Mouse (Mus musculus) forelimb bud, embryonic 11.5 days (tissue): ENCODE data around the gene Acsm4.
A peak's percentile ranks its signal among the peaks of the same experiment; 100 is the strongest.
"Not testable (repeated sequence)": the region's sequence is repeated elsewhere in the genome, so short reads cannot be mapped to it uniquely, and the experiment has no call there.

Source experiments
- DNase-seq: peaks from one replicate; pipeline ENCODE4 v3.0.0-alpha.2; 2012; ENCODE audit warnings: low read depth, low spot score

Acsm4 gene

DNA sequence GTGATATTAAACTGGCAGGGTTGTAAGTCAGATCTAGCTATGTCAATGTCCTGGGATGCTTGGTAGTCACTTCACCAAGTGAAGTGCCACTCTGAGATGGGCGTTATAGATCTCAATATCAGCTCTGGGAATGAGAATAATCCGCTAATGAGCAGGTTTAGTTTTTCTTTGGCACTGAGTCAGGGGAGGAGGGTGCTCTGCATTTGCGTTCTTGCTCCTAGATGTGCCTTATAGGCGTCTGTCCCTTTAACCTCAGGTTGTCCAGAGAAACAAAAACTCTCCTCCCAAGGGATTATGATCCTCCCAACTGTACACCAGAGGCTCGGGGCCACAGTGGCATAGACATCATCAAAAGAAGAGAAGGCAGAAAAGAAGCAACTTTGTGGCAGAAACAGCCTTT is at the start of gene Acsm4:
Acsm4 (plus strand) TSS at position 301 of the 400 bp plus-strand sequence.
- no peak for DNase-seq

- no peak for DNase-seq
These were observed 47.5 kb upstream of the Acsm4 start for GRCm38 (mm10) chr7:119642307-119642706.

DNA sequence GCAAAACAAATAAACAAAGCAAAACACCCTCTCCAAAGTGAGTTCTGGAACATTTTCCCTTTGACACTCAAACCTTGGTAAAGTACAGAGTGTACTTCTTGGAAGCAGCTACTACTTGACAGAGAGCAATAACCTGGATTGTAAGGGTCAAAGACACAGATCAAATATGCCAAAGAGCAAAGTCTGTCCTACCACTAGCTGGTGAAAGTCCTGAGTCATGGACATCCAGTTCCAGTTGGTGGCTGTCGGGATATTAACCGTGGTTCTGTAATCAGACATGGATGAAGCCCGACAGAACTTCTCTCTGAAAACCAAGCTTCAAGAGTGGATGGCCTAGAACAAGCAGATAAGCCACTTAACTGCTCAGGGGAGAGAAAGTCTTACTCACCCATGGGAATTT is 21.9 kb upstream of the Acsm4 start:
- DNase-seq: no peak

- no peak for DNase-seq
These were observed 19.4 kb upstream of the Acsm4 start for GRCm38 (mm10) chr7:119670395-119670794.

DNA sequence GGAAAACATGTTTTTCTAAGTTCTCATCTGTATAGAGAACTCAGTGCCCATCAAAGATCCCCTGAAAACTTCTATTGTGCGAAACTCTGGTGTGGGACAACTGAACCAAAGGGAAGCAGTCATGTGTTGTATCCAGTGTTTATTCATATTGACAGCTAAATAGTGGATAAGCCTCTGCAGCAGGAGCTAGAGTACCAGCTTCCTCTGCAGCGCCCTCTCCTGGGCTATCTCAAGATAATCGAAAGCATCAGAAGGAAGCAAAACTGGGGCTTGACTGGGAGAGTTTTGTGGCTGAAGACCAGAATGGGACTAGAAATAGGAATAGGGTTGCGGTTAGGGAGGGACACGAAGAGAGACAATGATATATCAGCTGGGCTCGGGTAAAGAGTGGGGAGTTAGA is 18.9 kb upstream of the Acsm4 start:
- no peak for DNase-seq

- peak; percentile 75 for DNase-seq
These were observed 16.4 kb upstream of the Acsm4 start for GRCm38 (mm10) chr7:119673465-119673864.

DNA sequence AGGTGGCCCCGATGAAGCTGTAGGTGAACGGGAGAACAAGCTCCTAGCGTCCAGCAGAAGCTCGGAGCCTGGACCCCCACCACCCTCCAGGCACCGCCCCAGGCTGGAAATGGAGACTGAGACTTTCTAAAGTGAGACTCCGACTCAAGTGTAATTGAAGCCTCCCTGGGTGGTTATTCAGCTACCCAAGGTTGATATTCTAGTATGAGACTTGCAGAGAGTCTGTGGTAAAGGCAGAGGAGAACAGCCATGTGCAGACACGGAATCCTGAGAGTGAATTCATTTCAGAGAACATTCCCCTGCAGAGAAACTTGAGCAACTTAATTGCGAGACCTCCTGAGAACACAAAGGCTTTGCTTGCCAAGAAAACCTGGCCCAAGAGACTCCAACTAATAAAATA is 9.7 kb upstream of the Acsm4 start:
- DNase-seq: no peak

GRCm38 (mm10) chr7:119682699-119683098 is 7.1 kb upstream of the Acsm4 start:
- DNase-seq: no peak

DNA sequence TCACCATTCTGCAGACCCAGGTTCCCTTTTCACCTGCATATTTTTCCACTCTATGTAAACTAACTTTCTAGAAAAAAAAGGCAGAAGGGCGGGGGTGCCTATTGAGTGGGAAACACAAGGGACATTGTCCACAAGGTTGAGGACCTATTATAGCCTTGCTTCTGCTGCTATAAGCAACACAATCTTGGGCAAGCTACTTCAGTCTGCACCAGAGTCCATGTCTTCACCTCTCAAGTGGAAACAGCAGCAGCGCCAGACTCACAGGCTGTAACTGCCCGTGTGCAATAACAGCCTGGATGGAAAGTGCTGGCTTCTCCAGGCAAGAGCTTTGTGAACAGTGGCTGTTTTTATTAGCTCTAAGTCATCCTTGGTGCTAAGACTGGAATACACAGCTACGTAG is 2.5 kb downstream of the Acsm4 start:
- no peak for DNase-seq

- no peak for DNase-seq
These were observed 5.1 kb downstream of the Acsm4 start for GRCm38 (mm10) chr7:119694926-119695325.

DNA sequence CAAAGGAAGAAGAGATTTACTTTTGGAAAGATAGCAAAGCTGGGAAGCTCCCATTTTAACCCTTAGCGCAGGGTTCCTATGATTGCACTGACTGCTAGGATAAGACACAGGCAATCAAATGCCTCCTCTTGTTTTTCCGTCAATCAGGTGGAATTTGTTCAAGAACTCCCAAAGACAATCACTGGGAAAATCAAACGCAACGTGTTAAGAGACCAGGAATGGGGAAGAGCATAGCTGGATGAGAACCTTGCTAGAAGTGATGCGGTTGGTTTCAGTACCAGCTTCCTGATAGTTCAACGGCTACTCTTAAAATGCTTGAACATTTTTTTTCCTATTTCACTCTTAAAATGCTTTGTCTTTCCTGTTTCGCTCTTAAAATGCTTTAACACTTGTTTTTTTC is 24.3 kb downstream of the Acsm4 start:
- no peak for DNase-seq

DNA sequence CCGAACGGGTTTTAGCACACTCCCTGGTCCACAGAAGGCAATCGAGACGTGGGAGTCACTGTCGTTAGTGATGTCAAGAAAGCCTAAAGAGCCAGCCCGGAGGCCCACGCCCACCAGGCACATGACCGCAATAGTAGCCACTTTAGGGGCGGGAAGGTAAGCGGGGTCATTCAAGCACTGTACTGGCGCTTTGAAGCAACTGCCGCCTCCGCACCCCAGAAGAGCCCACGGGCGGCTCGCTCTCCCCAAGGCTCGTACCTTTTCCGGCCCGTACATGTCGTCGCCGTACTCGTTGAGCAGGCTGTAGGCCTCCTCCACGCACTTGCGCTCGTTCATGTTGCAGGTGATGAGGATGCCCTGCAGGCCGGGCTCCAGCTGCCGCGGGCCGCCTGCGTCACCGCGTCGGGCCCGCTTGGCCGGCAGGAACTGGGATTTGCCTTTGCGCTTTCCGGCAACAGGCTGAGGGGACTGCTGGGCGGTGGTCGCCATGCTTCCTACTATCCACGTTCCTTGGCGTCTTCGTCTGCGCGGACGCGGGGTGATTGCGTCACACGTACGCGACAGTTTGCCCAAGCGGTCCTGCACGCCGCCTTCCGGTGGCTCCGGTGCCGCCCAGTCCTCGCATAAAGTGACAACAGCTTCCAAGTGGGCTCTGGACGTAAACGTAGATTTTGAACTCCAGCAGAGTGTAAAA is 30.6 kb downstream of the Acsm4 start, which contains the start of gene Thumpd1:
Thumpd1 (minus strand) TSS at position 546 of the 694 bp plus-strand sequence.
- peak; percentile 96 for DNase-seq

- no peak for DNase-seq
These were observed 31.1 kb downstream of the Acsm4 start for GRCm38 (mm10) chr7:119720947-119721310.

DNA sequence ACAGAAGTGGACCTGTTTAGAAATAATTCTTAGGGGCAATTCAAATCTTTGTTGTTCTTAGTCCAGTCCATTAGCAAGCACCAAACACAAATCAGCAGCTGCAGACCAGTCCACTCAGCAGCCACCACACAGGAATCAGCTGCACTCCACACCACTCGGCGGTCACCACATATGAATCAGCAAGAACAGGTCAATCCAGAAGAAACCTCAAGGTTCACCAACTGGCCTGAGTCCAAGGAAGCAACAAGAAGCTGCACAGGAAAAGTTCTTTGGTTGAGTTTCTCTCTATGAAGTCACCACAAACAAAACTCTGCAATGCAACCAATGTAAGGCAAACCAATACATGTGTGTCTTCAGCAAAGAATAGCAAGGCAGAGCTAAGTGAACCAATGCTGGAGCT is 37.8 kb downstream of the Acsm4 start:
- DNase-seq: no peak

GRCm38 (mm10) chr7:119731262-119731661 is 41.4 kb downstream of the Acsm4 start:
- DNase-seq: peak; percentile 21

DNA sequence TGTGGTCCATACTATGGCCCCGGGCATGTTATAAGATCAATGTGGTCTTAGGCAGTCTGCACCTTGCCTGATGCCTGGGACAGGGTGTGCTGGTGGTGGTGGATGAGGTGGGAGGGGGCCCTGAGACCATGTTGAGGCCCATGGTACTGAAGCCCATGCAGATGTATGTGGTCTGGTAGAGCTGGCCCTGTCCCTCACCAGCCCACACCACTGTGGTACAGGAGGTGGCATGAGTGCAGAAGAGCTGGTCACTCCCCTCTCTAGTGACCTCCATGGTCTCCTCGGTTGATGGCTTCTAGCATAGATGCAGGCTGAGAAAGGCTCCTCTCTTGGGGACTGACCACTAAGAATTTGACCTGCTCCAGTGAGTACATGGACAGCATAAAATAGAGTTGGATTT is 49.1 kb downstream of the Acsm4 start:
- DNase-seq: no peak

DNA sequence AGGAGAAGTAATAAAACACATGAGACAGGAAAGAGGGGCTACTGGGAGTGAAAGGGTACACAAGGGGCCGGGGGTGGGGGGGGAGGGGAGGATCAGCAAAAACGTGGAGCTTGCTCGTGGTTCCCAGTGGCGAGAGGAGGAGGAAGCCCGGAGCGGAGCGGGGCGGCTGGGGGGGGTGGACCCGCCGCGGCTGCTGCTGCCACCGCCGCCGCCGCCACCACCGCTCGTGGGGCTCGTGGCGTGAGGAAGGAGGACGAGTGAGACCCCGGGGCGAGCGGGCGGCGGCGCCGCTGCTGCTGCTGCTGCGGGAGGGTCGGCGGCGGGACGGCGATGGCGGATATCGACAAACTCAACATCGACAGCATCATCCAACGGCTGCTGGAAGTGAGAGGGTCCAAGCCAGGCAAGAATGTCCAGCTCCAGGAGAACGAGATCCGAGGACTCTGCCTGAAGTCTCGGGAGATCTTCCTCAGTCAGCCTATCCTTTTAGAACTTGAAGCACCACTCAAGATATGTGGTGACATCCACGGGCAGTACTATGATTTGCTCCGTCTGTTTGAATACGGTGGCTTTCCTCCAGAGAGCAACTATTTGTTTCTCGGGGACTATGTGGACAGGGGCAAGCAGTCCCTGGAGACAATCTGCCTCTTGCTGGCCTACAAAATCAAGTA is 50.1 kb downstream of the Acsm4 start:
- DNase-seq: not testable (repeated sequence)

DNA sequence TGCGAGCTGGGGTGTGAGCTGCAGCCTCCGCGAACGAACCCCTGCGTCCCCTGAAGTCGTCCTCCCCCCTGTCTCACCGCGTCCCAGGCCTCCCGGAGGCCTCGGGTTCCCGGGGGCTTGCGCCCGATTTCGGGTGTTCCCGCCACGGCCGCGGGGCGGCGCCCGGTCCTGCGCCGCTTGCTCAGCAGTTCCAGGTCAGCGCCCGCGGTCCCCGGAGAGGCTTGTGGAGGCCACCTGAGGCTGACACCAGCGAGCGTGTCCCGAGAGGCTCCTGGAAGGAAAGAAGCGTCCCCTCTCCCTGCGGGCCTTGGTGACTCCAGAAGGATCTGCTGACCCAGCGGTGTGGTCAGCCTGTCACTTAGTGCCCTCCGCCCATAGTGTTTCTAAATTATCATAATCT is 54.5 kb downstream of the Acsm4 start:
- peak; percentile 35 for DNase-seq

DNA sequence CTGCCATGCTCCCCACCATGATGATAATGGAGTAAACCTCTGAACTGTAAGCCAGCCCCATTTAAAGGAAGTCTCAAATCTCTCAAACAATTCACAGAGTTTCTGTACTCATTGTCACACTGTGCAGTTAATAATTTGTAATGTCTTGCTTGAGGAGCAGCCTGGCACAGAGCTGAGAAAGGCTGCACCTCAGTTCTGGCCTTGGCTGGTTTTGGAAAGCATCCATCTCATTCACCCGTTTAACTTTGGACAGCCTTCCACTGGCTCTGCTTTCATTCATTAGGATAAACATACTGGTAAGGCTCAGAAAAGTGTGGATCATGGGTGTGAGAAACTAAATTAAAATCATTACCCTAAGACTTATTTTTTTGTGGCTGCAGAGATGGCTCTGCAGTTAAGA is 56.0 kb downstream of the Acsm4 start:
- DNase-seq: no peak

DNA sequence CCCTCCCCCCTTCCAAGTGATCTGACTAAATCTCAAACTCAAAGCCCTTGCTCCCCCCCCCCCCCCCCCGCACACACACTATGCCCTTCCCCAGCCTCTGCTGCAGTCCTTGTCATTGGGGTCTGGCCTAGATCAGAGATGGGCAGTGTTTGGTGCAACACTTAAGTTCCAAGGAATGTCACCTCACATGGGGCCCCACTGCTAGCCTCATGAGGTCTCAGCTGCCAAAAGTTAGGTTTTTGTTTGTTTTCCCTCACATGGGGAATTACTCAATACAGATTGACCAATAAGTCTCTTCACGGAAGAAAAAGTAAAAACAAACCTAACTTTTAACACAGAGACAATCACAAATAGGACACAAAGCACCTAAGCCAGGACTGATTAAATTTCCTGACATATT is 58.9 kb downstream of the Acsm4 start:
- no peak for DNase-seq

DNA sequence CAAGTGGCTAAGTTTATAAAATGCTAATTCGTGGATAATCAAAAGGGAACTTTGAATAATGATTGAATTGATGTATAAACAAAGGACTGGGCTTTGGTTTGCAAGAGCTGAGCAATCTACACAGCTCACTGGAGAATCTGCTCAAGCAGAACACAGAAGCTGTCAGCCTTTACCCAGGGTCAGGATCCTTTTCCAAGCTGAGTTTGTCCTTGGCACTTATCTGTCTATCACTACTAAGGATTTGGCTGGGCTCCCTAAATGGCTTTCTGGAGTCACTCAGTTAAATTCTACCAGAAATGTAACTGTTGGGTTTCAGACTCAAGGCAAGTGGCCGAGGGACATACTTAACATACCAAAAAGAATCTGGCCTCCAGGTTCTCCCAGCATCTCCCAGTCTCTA is 60.1 kb downstream of the Acsm4 start:
- DNase-seq: no peak

- no peak for DNase-seq
These were observed 63.9 kb downstream of the Acsm4 start for GRCm38 (mm10) chr7:119753696-119754095.

DNA sequence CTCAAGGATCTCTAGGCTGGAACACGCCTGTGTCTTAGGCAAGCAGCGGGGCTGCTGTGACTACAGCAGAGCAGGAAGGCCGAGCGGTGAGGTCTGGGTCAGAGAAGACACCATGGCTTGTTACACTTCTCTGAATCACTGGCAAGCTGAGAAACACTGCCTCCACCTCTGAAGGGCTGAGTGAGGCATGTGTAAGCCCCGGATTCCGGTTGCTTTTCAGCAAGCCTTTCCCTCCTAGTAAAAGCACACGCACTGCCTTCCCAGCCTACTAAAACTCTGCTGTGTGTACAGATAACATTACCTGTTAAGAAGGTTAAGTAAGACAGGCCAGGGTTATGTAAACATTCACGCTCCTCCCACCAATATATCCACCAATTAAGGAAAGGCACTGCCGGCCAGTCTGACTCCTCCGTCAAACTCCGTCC is 70.7 kb downstream of the Acsm4 start, which contains the start of gene Acsm3:
Acsm3 (plus strand) TSS at position 397 of the 425 bp plus-strand sequence.
- DNase-seq: no peak
